8 mouse cellular contexts compared by ENCODE assay signal in the genomic region with DNA sequence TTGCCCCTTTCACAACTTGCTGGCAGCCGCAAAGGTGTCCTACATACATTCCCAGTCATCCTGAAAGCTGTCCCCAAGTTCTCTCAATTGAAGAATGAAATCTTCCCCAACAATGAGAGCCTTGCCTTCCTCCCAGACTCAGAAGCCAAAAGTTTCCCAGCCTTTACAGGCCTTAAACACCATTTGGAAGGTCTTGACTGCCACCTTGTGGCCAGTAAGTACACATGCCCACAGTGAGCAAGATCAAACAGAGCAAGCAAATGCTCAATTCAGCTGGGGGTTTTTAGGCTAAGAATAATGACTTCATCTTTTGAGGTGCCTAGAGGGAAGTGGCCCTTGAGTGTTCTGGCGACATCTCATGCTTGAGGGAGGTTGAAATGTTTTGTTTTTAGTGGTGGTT. TPM values are rescaled to one million over a fixed set of nuclear protein-coding genes. Genes with fewer than 3 reads are reported as not detected.
A peak's percentile ranks its signal among the peaks of the same experiment; 100 is the strongest.
DNase-seq lines count a peak whose midpoint lies in the region; ATAC-seq and TF ChIP-seq lines count a peak whose summit lies in the region.

No protein-coding gene starts in this region.

- no peak overlapping the region for H3K4me2 ChIP-seq in limb, embryonic 13.5 days (replicated peaks)

- no peak overlapping the region for H3K4me3 ChIP-seq in thymus, adult 2 months (ENCODE audit: control insufficient read depth, insufficient read depth, low read length)
- no peak overlapping the region for H3K4me3 ChIP-seq in limb, embryonic 13.5 days

- H3K4me1 ChIP-seq in thymus, adult 2 months (replicated peaks; ENCODE audit: control insufficient read depth, insufficient read depth, low read length) = no peaks in the 10 kb centered on the region
- peaks cover 13% of the 10 kb centered on the region for H3K4me1 ChIP-seq in limb, embryonic 13.5 days

- TF ChIP-seq CTCF in thymus, adult 2 months (IDR thresholded peaks at IDR 0.05; ENCODE audit: borderline replicate concordance, control insufficient read depth, extremely low read depth, insufficient read depth, low read length, poor library complexity) = no peak
- TF ChIP-seq CTCF in brain, embryonic 14.5 days (IDR thresholded peaks at IDR 0.05; ENCODE audit: borderline replicate concordance, extremely low read depth, insufficient read depth, insufficient read length) = peak; percentile 86; the same call in 1 of the 2 replicates

- H3K9ac ChIP-seq in limb, embryonic 13.5 days = no peak overlapping the region

- no peaks in the 10 kb centered on the region for H3K36me3 ChIP-seq in thymus, adult 2 months (ENCODE audit: control insufficient read depth, insufficient read depth, low read length)
- H3K36me3 ChIP-seq in limb, embryonic 13.5 days = peaks cover 4% of the 10 kb centered on the region; the same call in 1 of the 2 replicates

- ATAC-seq in erythroid progenitor cell, adult 5-6 weeks (replicated peaks; ENCODE audit: low FRiP score, poor library complexity, severe bottlenecking) = peak; percentile 70; the same call in 1 of the 2 replicates
- peak; percentile 56 for ATAC-seq in inflammation-experienced regulatory T-cells, adult 6 months
- peak; percentile 62 for ATAC-seq in limb, embryonic 13.5 days (ENCODE audit: low FRiP score, low read depth)

- DNase-seq in thymus, adult 2 months = peak; percentile 16
- DNase-seq in thymus, adult 18-20 months = no peak
- DNase-seq in brain, embryonic 14.5 days (ENCODE audit: low read depth) = peak; percentile 92
- DNase-seq in neural tube, embryonic 10.5 days (ENCODE audit: extremely low spot score, low spot score) = peak; percentile 37
- peak; percentile 30 for DNase-seq in yolk sac, embryonic 10.5 days (ENCODE audit: low spot score)

- no peaks in the 10 kb centered on the region for H3K27me3 ChIP-seq in thymus, adult 2 months (ENCODE audit: control insufficient read depth, insufficient read depth, low read length)
- H3K27me3 ChIP-seq in limb, embryonic 13.5 days = peaks cover 21% of the 10 kb centered on the region

- TF ChIP-seq POLR2A in thymus, adult 2 months (IDR thresholded peaks at IDR 0.05; ENCODE audit: control insufficient read depth, extremely low read depth, insufficient read depth, low read length, poor library complexity) = no peak
- no peak for TF ChIP-seq POLR2A in brain, embryonic 14.5 days (IDR thresholded peaks at IDR 0.05; ENCODE audit: borderline replicate concordance, extremely low read depth, insufficient read depth, insufficient read length, poor library complexity, severe bottlenecking)

- H3K9me3 ChIP-seq in limb, embryonic 13.5 days = no peaks in the 10 kb centered on the region

- no peak overlapping the region for H3K27ac ChIP-seq in thymus, adult 2 months (ENCODE audit: control insufficient read depth, insufficient read depth, low read length)
- H3K27ac ChIP-seq in limb, embryonic 13.5 days = no peak overlapping the region

- WGBS in thymus, adult 2 months = 27% methylated on average over 2 of the region's 2 CpGs
- 19% methylated on average over 2 of the region's 2 CpGs for WGBS in limb, embryonic 13.5 days

RNA-seq across cellular contexts. Expression of gene Eogt, which starts 42.2 kb away (rescaled TPM):
- polyA plus RNA-seq in thymus, adult 2 months (2012; rRNA removed) = 6.5 and 8.6 TPM in 2 replicates
- 12.6 and 15.8 TPM in 2 replicates for polyA plus RNA-seq in brain, embryonic 14.5 days (2012; rRNA removed)
- total RNA-seq in erythroid progenitor cell, adult 5-6 weeks (2015; ENCODE audit: low replicate concordance) = 2.2 and 5.4 TPM in 2 replicates
- total RNA-seq in erythroid progenitor cell, adult 5-6 weeks (2017; ENCODE audit: low replicate concordance) = 1.0 and 2.2 TPM in 2 replicates
- polyA plus RNA-seq in inflammation-experienced regulatory T-cells, adult 6 months (2017; shearing (Covaris generic)) = 10 to 100 TPM in 1 of 3 experiments, 1 to 10 TPM in 2; 5.9 to 12.2 (median 6.9) TPM
- polyA plus RNA-seq in limb, embryonic 13.5 days (2015; fragmentation: Nextera tagmentation; extraction: Ambion mirVana) = 11.0 and 12.6 TPM in 2 replicates

RNA-seq across cellular contexts. Expression of gene Fam19a4, which starts 46.6 kb away (rescaled TPM):
- polyA plus RNA-seq in thymus, adult 2 months (2012; rRNA removed) = 0.42 and 0.54 TPM in 2 replicates
- 1.4 and 2.3 TPM in 2 replicates for polyA plus RNA-seq in brain, embryonic 14.5 days (2012; rRNA removed)
- total RNA-seq in erythroid progenitor cell, adult 5-6 weeks (2015; ENCODE audit: low replicate concordance) = not detected in 2 replicates
- not detected in 2 replicates for total RNA-seq in erythroid progenitor cell, adult 5-6 weeks (2017; ENCODE audit: low replicate concordance)
- not detected for polyA plus RNA-seq in inflammation-experienced regulatory T-cells, adult 6 months (2017; shearing (Covaris generic))
- 0.56 and 0.71 TPM in 2 replicates for polyA plus RNA-seq in limb, embryonic 13.5 days (2015; fragmentation: Nextera tagmentation; extraction: Ambion mirVana)

Comparison
In these comparisons a context has a peak if more than half of its experiments do, and no peak if none do; other contexts are left out.
1. DNase-seq: peak in thymus, adult 2 months (single experiment), brain, embryonic 14.5 days (single experiment), neural tube, embryonic 10.5 days (single experiment) and yolk sac, embryonic 10.5 days (single experiment); none in thymus, adult 18-20 months (0 of 2).
2. Peak in every context shown above with its lines, with median percentiles within 50 percentile points of each other: ATAC-seq.